Mouse (Mus musculus): Measurements from ENCODE around the gene Lins1.
A peak's percentile ranks its signal among the peaks of the same experiment; 100 is the strongest.

Lins1 gene

DNA sequence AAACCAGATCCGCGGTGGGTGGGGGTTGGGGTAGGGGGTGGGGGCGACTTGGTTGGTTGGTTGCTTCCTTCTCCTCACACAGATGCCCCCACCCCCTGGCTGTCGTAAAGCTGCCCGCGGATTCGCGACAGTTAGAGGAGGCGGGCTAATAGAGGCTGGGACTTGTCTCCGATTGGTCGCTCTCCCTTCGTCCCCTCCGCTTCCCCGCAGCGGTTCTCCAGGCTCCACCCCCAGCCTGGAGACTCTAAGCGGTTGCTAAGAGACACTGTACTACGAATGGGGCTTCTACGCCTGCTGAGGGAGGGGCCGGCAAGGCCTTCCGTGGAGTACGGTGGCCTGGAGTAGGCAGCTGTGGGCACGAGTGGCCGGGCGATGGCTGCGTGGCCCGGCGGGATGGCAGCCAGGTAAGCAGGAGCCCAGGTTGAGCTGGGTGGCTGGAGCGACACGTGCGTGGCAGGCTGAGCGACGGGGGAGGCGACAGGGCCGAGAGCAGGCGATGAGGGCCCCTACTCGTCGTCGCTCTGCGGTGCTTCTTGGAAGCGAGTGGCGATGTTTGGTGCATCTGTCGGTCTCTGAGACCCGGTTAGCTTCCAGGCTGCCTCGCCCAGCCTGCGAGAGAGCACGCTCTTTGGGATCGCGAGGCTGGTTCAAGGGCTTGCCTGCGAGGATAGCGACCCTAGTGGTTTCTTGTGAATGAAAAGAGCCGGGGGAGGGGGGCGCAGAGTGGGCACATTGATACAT lies at the start of gene Lins1:
Gene Lins1 (plus strand): TSS at position 270 of the 741 bp plus-strand sequence.
- DNase-seq = peak; percentile 98 to 100

DNA sequence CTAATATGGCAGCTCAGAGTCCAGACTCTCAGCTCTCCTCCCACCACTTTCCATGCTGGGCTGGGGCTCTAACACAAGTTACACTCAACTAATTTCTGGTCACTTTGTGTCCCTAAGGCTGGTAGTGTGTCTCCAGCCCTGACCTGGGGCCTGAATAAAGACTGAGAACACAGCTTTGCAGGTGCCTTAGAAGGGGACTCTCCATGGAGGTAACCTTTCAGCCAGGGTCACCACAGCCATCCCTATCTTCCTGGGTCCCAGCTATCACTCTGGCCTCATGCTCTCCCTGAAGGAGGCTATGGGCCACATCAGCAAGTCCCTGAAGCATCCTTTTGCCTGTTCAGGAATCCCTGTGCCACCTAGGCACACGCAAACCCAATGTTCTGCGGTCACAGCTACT lies 44.0 kb upstream of the Lins1 start:
- DNase-seq = no peak

DNA sequence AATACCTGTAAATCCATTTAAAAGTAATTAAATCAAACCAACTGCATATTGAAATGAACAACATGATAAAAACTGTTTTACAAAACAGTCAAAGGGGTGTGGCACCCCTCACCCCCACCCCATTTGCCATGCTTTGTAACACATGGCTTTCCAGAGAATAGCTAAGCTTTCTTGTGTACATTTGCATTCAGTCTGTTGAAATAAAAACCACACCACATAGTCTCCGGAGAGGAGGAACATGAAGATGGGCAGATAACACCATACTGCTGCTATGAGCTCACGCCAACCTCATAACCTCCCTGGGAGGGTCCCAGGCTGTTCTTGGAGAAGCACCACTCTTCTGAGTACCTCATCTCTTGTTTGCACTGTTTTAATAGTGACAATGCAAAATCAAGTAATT lies 40.5 kb upstream of the Lins1 start:
- no peak for DNase-seq

DNA sequence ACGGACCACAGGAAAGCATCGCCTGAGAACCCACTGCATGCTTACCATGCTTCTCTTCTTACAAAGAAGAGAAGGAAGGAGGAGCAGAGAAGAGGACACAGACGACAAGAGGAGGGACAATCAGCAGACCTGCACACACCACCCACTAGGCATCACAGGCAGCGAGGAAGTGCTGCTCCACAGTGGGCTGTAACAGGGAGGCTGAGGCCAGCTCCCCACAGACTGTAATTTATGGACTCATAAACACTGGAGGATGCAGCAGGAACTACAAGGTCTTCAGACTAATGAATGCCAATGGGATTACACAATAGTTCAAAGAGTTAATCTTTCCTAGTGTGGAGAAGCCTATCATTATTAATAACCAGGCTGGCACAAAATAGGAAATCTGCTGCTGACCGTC lies 38.8 kb upstream of the Lins1 start:
- DNase-seq = peak in 1 of 2 experiments; percentile 13

DNA sequence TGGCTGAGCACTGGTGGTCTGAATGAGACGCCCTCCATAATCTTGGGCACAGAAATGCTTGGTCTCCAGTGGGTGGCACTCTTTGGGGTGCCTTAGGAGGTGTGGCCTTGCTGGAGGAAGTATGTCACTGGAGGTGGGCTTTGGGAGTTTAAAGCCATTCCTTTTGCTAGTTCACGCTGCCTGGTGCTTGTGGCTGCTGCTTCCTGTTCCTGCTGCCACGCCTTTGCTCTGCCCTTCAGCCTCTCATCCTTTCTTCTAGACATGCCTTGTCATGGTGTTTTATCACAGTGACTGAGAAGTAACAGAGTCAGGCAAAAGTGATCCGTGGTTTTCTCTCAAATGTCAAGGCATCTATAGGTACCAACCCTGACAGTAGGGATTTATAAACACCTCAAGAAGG lies 37.5 kb upstream of the Lins1 start:
- no peak for DNase-seq

DNA sequence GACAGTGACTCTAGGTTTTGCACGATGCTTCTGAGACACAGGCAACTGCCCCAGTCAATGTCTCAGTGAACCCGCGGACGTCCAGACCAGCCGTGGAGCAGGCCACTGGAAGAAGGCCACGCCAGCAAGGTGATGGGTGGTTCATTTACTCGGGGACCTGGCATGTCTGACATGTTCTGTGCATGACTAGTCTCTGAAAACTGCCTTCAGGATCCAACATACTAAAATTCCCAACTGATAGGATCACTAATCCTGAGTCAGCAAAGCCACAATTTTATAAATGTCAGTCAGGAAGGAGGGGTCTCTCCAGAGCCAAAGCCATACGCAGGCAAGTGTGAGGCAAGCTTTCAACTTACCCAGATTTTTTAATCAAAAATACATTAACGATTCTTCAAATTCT lies 36.1 kb upstream of the Lins1 start:
- no peak for DNase-seq

DNA sequence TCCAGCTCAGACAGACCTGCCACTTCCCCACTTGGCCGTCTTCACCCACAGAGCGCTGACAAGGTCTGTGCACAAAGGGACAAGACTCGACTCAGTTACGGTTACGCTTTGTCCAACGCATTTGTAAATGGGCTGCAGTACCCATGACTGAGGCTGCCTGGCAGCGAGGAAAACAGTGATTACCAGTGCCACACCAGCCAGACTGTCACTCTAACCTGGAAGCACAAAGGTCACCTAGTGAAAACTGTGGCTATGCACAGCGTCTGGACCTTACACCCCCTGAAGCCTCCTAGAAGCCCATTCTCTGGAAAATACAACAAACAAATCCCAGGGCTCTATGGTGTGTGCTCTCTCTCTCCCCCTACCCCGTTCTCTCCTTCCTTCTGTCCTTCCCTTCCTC lies 34.2 kb upstream of the Lins1 start:
- peak; percentile 33 to 35 for DNase-seq

DNA sequence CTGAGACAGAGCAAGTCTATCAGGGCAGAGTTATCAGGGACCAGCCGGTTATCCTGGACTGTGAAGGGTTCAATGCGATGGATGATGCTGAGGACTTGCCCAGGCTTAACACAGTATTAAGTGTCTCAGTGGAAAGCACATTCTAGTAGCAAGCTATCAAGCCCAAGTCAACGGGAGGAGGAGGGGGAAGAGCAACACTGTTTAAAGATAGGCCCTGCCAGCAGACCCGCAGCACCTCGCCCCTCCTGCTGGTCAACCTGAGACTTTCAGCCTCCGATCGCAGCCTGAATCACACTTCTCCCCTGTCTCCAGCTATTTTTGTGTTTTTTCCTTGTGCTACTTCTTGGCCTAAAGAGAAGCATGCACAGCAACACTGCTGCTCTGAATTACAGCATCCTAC lies 29.4 kb upstream of the Lins1 start:
- DNase-seq = no peak

DNA sequence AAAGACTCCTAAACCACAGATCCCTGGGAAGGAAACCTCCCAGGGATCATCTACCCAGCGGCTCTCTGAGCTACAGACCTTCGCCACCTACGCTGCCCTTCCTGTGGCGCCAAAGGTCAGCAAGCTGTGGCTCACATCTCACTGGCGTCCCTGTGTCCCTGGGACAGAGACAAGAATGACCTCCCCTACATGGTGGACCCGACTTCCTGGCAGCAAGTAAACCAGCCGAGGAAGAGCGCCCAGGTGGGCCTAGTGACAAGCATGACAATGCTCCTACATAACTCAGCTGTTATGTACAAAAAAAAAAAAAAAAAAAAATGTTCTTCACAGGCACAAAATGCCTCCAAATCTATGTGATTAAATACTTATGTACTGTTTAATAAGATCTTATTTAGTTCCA lies 28.7 kb upstream of the Lins1 start:
- DNase-seq = no peak

DNA sequence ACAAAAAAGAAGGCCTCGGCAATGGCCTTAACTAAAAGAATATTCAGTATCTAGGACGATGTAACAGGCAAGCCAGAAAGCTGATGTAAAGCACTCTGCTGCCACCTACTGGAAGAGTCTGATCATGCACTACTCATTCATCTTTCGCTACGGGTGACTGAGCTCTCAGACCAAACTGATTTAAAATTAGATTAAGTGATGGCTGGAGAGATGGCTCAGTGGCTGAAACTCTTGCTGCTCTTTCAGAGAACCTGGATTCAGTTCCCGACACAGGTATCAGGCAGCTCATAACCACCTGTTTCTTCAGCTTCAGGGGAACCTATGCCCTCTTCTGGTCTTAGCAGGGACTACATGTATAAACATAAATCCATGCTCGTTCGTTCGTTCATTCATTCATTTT lies 28.1 kb upstream of the Lins1 start:
- DNase-seq = peak; percentile 80 to 87

DNA sequence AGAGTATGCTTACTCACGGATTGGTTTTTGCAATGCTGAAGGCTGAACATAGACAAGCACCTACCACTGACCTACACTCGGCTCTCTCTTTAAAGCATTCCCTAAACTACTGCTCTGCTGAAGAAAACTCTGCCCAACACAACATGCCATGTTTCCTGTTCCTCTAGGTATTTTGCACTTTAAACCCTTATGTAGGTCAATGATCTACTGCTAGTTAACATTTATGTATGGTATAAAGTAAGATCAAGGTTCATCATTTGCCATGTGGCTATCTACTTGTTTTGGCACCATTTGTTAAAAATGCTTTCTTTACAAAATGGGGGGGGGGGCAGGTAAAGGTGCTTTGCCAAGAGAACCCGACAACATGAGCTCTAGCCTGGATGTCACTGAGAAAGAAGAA lies 26.1 kb upstream of the Lins1 start:
- no peak for DNase-seq

DNA sequence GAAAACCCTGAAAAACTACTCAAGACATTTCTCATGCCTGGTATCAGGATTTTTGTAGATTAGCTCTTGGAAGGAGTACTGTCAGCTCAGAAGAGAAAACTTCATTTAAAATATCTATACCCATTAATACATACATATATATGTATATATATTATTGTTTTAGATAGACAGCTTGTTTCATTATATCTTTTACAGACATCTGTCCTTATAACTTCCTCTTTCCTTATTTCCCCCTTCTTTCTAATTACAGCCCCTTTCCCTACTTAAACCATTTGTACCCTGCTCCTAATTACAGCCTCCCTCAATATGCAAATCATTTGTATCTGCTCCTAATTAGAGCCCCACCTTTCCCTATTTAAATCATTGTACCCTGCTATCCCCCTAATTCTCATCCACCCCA lies 22.6 kb upstream of the Lins1 start:
- no peak for DNase-seq

DNA sequence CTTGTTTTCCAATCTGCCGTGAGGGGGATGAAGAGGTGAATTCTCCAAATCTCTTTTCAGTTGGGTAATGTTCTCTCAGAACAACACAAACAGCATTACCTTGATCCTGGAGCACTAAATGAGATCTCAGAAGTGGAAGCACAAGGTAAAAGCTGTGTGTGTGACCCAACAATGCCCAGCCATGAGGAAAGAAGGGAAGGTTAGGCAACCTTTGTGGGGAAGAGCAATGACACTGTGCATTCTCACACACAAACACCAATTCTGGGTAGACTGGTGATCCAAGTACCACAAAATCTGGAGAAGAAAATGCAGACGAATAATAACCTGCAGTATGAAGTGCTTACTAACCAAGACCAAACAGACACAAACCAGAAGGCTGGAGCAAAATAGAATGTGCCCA lies 13.9 kb upstream of the Lins1 start:
- DNase-seq = no peak

DNA sequence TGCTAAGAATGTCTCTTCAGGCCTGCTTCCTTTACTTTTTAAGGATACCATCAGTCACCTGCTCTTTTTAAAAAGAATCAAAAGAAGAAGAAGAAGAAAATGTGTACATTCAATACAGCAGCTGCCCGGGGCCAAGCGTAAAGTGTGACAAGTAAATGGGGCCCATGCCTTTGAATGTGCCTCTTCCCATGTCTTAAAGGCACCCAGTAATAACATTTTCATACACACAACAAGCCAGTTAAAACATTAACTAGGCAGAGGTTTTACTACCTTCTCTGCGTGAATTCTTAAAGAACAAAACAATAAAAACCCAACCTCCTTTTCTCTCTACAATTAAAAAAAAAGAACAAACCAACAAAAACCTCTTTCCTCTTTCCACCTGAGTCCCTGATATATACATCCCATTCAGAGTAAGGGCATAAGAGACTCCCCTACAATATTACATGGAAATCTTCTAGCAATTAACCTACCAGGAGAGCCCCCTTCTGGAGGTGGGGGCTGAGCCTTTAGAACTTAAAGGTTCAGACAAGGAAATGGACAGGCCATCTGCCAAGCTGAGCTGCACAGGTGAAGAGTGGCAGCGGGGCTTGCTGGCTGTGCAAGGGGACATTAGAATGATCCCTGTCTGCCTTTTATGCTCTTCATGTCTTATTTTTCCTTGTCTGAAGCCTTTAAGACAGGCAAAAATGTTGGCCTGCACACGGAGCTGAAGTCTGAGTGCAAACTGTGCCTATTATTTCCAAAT lies 7.4 kb upstream of the Lins1 start:
- no peak for DNase-seq

DNA sequence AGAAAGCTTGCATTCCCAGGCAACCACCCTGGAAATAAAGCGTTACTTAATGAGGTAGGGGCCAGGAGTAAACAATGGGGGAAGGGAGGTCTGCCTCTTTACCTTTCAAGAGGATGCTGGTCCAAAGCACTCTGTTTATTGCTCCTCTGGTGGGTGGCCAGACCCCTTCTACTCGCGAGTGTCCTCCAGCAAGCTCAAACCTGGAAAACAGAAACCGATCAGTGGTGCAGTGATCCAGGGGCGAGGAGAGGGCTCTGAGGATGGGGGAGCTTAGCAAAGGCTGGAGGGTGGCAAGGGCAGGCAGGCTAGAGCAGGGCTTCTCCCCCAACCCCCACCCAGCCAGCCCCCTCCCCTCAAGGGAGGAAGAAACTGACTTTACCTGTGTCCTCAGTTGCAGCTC lies 968 bp upstream of the Lins1 start:
- no peak for DNase-seq

DNA sequence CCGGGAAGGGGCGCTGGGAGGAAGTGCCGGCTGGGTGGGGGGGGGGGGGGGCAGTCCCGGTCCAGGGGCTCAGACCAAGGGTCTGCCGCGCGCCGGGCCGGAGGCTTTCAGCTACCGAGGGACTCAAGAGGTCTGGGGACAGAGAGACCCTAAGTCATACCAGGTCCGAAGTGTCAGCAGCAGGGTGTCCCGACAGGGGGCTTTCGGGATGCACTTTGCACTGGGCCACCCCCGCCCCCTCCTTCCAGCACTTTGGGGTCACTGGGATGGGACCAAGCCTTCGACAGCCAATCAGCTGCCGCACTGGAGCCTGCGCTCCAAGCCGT lies 432 bp upstream of the Lins1 start, which contains the start of gene Asb7:
Gene Asb7 (minus strand): TSS at position 303 of the 326 bp plus-strand sequence.
- DNase-seq = no peak

DNA sequence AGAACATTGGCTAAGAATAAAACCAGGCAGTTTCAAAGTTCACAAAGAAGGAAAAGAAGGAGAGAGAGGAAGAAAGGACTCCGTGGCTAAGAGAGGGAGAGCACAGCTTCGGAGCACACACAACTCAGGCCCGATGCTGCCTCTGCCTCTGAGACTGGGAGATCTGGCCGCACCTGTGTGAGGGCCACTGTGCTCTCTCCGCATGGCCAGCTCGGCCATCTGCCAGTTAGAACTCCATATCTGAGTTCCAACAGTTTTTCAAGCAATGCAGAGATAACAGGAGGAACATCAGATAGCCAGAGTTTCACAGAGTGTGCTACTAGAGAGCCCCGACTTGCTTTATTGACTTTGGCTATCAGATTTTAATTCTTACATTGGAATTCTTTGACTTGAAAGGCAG lies 4.8 kb downstream of the Lins1 start:
- peak in 1 of 2 experiments; percentile 50 for DNase-seq

DNA sequence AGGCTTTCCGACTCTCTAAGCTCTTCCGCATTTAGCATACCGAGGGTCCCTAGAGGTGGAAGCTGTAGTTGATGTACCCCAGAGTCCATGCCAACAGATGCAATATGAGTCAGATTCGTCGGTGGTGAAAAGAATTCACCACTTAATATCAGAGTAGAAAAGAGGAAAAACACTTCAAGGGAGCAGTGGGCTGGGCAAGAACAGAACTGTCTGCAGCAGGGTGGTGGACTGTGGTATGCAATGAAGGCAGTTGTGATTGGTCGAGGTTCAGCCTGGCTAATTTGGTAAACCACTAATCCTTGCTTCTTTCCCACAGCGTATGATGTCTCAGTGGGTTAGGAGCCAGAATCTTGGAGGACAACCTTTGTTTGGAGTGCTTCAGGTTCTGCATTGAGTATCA lies 13.0 kb downstream of the Lins1 start:
- no peak for DNase-seq

DNA sequence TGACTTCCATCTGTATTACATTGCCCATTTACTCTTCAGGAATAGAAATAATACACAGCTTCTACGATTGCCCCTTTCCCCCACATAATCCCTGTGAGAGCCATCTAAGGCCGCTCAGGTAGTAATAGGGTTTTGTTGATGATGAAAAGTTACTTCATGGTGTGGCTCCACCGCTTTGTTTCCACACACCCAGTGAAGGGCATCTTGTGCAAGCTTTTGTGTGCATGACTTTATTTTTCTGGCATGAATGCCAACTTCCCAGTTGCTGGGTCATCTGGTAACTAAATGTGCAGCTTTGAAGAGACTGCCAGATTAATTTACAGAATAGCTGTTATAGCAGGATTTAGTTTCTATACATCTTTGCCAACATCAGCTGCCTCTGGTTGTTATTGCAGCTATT lies 14.9 kb downstream of the Lins1 start:
- DNase-seq = no peak

DNA sequence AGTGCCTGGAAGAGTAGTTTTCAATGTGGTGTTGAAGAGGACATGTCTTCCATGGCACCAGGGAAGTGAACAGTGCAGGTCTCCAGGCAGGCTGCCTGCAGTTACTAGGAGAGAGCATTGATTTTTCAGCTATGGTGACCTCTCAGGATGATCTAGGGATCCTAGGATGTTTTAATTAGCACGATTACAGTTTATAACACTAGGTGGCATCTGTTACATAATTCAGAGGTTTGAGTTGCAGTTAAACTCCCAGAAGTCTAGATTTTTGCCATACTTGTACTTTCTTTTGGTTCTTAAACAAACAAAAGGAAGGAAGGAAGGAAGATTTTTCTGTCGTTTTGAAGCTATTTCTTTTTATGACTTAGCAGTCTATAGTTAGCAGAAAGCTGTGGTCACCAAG lies 21.5 kb downstream of the Lins1 start:
- DNase-seq = peak in 1 of 2 experiments; percentile 12

DNA sequence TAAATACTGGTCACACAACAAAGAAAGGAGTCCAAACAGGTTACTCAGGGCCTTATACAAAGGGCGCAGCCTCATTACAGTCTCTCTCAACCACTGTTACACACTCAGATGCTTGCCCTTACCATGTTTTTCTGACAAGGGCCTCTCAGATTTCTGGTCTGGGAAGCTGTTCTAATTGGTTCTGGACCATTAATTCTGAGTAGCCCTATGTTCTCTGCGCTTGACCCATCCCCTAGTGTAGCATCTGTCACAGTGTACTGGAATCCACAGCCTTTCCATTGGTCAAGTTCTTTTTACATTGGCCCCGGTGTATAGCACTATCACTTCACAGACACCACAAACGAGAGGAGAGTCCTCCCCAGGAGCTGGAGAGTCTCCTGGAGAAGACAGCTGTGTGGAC lies 34.8 kb downstream of the Lins1 start:
- no peak for DNase-seq

DNA sequence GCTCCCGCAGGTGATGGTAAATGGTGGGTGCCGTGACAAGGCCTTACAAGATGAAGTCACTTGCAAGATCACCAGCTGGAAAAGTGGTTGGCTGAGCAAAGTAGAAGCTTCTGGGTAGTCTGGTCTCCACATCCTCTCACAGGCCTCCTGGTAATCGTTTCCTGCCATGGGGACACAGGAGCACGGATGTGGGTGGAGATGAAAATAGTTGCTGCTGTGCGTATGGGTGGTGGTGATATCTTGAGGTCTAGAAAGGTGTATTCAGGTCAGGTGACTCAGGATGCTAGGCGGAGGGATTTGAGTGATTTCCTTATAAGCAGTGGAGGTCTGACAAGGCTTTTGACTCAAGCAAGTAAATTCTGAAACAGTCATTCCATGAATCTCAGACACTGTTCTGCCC lies 35.3 kb downstream of the Lins1 start:
- DNase-seq = no peak

DNA sequence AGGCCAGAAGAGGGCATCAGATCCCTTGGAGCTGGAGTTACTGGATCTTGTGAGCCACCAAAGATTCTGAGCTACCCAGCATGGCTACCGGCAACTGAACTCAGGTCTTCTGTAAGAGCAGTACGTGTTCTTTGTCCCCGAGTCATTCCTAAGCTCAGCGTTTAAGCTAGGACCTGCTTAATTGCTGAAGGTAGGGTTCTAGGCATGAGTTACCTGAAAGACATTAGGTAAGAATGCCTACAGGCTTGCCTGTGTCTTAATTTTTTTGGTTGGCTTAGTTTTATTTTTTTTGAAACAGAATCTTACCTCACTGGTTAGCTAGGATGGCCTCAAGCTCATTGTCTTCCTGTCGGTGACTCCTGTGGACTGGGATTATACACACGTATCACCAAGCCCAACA lies 38.4 kb downstream of the Lins1 start:
- DNase-seq = no peak

DNA sequence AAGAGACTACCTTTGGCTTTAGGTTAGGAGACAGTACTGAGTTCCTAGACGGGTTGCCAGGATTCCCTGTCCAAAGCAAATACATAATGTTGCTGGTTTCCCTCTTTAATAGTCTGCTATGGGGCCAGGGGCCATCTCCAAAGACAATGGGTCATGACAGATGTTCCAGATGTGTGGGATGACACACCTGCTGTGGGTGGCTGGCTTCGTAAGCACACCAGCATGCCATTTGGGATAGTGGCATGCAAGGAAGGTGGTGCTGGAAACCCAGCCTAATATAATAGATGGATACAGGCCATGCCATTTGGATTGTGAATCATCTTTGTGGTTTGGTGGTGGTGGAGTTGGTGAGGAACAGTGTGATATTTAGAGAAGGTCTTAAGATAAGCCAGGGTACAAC lies 39.5 kb downstream of the Lins1 start:
- DNase-seq = no peak

DNA sequence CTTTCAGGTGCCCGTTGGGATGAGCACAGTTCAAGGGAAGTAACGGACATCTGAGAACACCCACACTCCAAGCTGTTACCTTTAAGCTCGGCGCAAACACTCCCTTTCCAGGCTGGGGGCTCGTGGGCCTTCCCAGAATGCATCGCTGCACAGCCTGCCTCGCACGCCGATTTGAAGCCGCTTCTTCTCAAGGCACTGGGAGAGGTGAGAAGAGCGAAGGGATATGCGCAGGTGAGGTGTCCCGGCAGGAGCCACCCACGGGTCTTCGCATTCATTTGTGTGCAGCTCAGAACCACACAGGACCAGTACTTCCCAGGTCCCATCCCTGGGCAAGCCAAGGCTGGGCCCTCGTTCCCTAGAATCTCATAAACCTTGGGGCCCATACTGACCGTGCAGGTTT lies 43.7 kb downstream of the Lins1 start:
- no peak for DNase-seq

Measured in kidney, postnatal 36 days (tissue).